Mouse (Mus musculus) myocyte (in vitro differentiated cells): ENCODE results near the gene Pgf. TPM values are rescaled to one million over a fixed set of nuclear protein-coding genes. Genes with fewer than 3 reads are reported as not detected.

ENCODE experiments used
- H3K27me3 ChIP-seq: one replicate; pipeline ENCODE4 v1.6.1; 2011; ENCODE audit not compliant: control insufficient read depth, insufficient read depth, insufficient read length
- H3K36me3 ChIP-seq: one replicate; pipeline ENCODE4 v1.6.1; 2011; ENCODE audit not compliant: control insufficient read depth, insufficient read depth
- H3K4me2 ChIP-seq: one replicate; pipeline ENCODE4 v1.6.1; 2011; ENCODE audit warnings: low read depth, control low read depth
- H3K4me3 ChIP-seq: one replicate; pipeline ENCODE4 v1.5.1; 2011; ENCODE audit warnings: mild to moderate bottlenecking, control low read depth, moderate library complexity
- H3K79me2 ChIP-seq: one replicate; pipeline ENCODE4 v1.6.1; 2011; ENCODE audit not compliant: control insufficient read depth, insufficient read depth
- H3ac ChIP-seq: one replicate; pipeline ENCODE4 v1.6.1; 2011; ENCODE audit not compliant: control insufficient read depth, insufficient read length
- CEBPB ChIP-seq: IDR thresholded peaks from 2 replicates; pipeline ENCODE4 v1.6.1; 2011; ENCODE audit warnings: mild to moderate bottlenecking, moderate library complexity; ENCODE audit not compliant: poor library complexity, insufficient read depth, severe bottlenecking
- E2F4 ChIP-seq: IDR thresholded peaks from one replicate; pipeline ENCODE4 v1.6.1; 2011; ENCODE audit warnings: mild to moderate bottlenecking, control low read depth, moderate library complexity; ENCODE audit not compliant: insufficient read depth
- MAX ChIP-seq: IDR thresholded peaks from one replicate; pipeline ENCODE4 v1.6.1; 2011; ENCODE audit warnings: low read depth, mild to moderate bottlenecking, control low read depth
- MYOD1 ChIP-seq, 3 experiments: IDR thresholded peaks; one replicate each; pipeline ENCODE4 v1.6.1; 2011; ENCODE audit warnings: control low read depth in 2 of 3, low read depth in 2 of 3, mild to moderate bottlenecking in 2 of 3, moderate library complexity in 1 of 3; ENCODE audit not compliant: insufficient read length in 2 of 3, control insufficient read depth in 1 of 3
- MYOG ChIP-seq, 3 experiments: IDR thresholded peaks; one replicate each; pipeline ENCODE4 v1.6.1; 2011; ENCODE audit warnings: control low read depth in 2 of 3, low read depth in 2 of 3, mild to moderate bottlenecking in 2 of 3; ENCODE audit not compliant: insufficient read length in 2 of 3, control insufficient read depth in 1 of 3, insufficient read depth in 1 of 3
- POLR2A ChIP-seq: IDR thresholded peaks from one replicate; pipeline ENCODE4 v1.6.1; 2011; ENCODE audit warnings: low read depth, mild to moderate bottlenecking, control low read depth, moderate library complexity; ENCODE audit not compliant: insufficient read length
- POLR2AphosphoS2 ChIP-seq: IDR thresholded peaks from one replicate; pipeline ENCODE4 v1.6.1; 2011; ENCODE audit warnings: low read depth, control low read depth; ENCODE audit not compliant: insufficient read length
- REST ChIP-seq: IDR thresholded peaks from one replicate; pipeline ENCODE4 v1.6.1; 2011; ENCODE audit warnings: mild to moderate bottlenecking, control low read depth, moderate library complexity; ENCODE audit not compliant: insufficient read depth, insufficient read length
- SRF ChIP-seq: IDR thresholded peaks from one replicate; pipeline ENCODE4 v1.6.1; 2011; ENCODE audit warnings: low read depth; ENCODE audit not compliant: control insufficient read depth, insufficient read length
- TCF12 ChIP-seq: IDR thresholded peaks from one replicate; pipeline ENCODE4 v1.6.1; 2011; ENCODE audit warnings: mild to moderate bottlenecking, control low read depth; ENCODE audit not compliant: poor library complexity, insufficient read depth, severe bottlenecking
- TCF3 ChIP-seq: IDR thresholded peaks from one replicate; pipeline ENCODE4 v1.6.1; 2011; ENCODE audit warnings: low read depth, control low read depth; ENCODE audit not compliant: insufficient read length
- USF1 ChIP-seq: IDR thresholded peaks from one replicate; pipeline ENCODE4 v1.6.1; 2011; ENCODE audit warnings: low read depth, mild to moderate bottlenecking, control low read depth, moderate library complexity
- polyA plus RNA-seq: library from polyadenylated mRNA; unstranded; fragments of >200 nt; fragmentation: generic; extraction: Trizol; gene quantifications from one replicate; pipeline ENCODE4 v1.2.1, GENCODE M21; 2012; ENCODE audit warnings: missing spikeins

The Pgf gene
- polyA plus RNA-seq, 1 experiment = 41.9 TPM

GRCm38 (mm10) chr12:85178294-85178693, 704 bp upstream of the Pgf start:
- TF ChIP-seq USF1 = no peak
- Histone ChIP-seq H3ac (no peak overlapping the region), H3K79me2 (peaks cover 36% of the 10 kb centered on the region), H3K27me3 (no peaks in the 10 kb centered on the region), H3K4me2 (peak overlapping the region; percentile 88), H3K4me3 (no peak overlapping the region), H3K36me3 (no peaks in the 10 kb centered on the region)

DNA sequence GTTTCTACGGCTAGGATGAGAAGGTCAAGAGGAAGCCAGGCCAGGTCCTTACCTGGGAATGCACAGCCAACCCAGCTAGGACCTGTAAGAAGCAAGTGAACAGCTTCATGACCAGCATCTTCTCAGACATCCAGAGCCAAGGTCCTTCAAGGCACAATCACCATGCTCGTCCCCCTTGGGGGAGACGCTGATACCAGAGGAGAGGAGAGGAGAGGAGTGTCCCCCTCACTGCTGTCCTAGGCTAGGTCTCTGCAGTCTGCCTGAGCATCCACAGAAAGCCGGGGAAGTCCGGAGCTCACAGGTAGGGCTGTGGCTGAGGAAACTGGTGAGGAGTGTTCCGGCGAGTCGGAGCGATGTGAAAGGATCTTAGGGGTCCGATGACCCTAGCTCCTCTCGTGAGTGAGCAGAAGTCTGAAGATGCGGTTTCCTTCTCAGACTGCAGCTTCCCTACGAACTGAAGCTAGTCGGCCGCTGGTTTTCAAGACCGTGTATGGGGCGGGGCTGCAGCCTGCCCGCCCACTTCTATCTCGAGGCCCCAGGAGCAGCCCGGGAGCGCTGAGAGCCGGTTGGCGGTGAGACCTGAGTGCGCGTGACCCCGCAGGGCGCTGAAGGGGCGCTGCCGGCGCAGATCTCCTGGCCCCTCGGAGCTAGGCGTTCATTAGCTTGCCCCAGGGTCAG, 605 bp downstream of the Pgf start:
- Histone ChIP-seq H3K36me3 (no peaks in the 10 kb centered on the region), H3K4me2 (peak overlapping the region; percentile 88), H3K4me3 (peak overlapping the region; percentile 82), H3ac (peak overlapping the region; percentile 28), H3K27me3 (no peaks in the 10 kb centered on the region), H3K79me2 (peaks cover 36% of the 10 kb centered on the region)
- TF ChIP-seq POLR2AphosphoS2 (peak; percentile 90), CEBPB (no peak), E2F4 (no peak), MYOD1 (IDR thresholded peaks at IDR 0.05; ENCODE audit: control insufficient read depth in 1 of 3, insufficient read length in 2 of 3, low read depth in 2 of 3) (no peak), MYOG (IDR thresholded peaks at IDR 0.05; ENCODE audit: control insufficient read depth in 1 of 3, insufficient read depth in 1 of 3, insufficient read length in 2 of 3, low read depth in 2 of 3) (no peak), REST (no peak), SRF (no peak), TCF12 (no peak), MAX (no peak), POLR2A (peak; percentile 85), TCF3 (no peak), USF1 (no peak)

GRCm38 (mm10) chr12:85175926-85176845, 1.4 kb downstream of the Pgf start:
- no peaks in the 10 kb centered on the region for H3K27me3 ChIP-seq
- H3ac ChIP-seq = peak overlapping the region; percentile 28
- no peaks in the 10 kb centered on the region for H3K36me3 ChIP-seq
- TF ChIP-seq TCF3 = no peak
- TF ChIP-seq MYOD1 (IDR thresholded peaks at IDR 0.05; ENCODE audit: control insufficient read depth in 1 of 3, insufficient read length in 2 of 3, low read depth in 2 of 3) = peak in 1 of 3 experiments; percentile 38
- TF ChIP-seq REST = no peak
- no peak for TF ChIP-seq TCF12
- no peak for TF ChIP-seq CEBPB
- TF ChIP-seq E2F4 = no peak
- no peak for TF ChIP-seq SRF
- peak; percentile 84 for TF ChIP-seq POLR2AphosphoS2
- TF ChIP-seq MYOG (IDR thresholded peaks at IDR 0.05; ENCODE audit: control insufficient read depth in 1 of 3, insufficient read depth in 1 of 3, insufficient read length in 2 of 3, low read depth in 2 of 3) = peak in 1 of 3 experiments; percentile 39
- TF ChIP-seq MAX = no peak
- peak; percentile 87 for TF ChIP-seq POLR2A
- no peak for TF ChIP-seq USF1
- H3K4me2 ChIP-seq = peak overlapping the region; percentile 88
- peak overlapping the region; percentile 82 for H3K4me3 ChIP-seq
- peaks cover 36% of the 10 kb centered on the region for H3K79me2 ChIP-seq

- H3K36me3 ChIP-seq = no peaks in the 10 kb centered on the region
- no peaks in the 10 kb centered on the region for H3K27me3 ChIP-seq
- H3K79me2 ChIP-seq = peaks cover 36% of the 10 kb centered on the region
- H3ac ChIP-seq = peak overlapping the region; percentile 28
- H3K4me3 ChIP-seq = peak overlapping the region; percentile 82
- peak overlapping the region; percentile 88 for H3K4me2 ChIP-seq
- TF ChIP-seq E2F4 (no peak), TCF3 (no peak), USF1 (no peak), MAX (no peak), SRF (no peak), MYOG (IDR thresholded peaks at IDR 0.05; ENCODE audit: control insufficient read depth in 1 of 3, insufficient read depth in 1 of 3, insufficient read length in 2 of 3, low read depth in 2 of 3) (no peak), POLR2AphosphoS2 (no peak), REST (no peak), MYOD1 (IDR thresholded peaks at IDR 0.05; ENCODE audit: control insufficient read depth in 1 of 3, insufficient read length in 2 of 3, low read depth in 2 of 3) (no peak)
These were observed 2.4 kb downstream of the Pgf start for GRCm38 (mm10) chr12:85175087-85175675.
